In the genomic region with DNA sequence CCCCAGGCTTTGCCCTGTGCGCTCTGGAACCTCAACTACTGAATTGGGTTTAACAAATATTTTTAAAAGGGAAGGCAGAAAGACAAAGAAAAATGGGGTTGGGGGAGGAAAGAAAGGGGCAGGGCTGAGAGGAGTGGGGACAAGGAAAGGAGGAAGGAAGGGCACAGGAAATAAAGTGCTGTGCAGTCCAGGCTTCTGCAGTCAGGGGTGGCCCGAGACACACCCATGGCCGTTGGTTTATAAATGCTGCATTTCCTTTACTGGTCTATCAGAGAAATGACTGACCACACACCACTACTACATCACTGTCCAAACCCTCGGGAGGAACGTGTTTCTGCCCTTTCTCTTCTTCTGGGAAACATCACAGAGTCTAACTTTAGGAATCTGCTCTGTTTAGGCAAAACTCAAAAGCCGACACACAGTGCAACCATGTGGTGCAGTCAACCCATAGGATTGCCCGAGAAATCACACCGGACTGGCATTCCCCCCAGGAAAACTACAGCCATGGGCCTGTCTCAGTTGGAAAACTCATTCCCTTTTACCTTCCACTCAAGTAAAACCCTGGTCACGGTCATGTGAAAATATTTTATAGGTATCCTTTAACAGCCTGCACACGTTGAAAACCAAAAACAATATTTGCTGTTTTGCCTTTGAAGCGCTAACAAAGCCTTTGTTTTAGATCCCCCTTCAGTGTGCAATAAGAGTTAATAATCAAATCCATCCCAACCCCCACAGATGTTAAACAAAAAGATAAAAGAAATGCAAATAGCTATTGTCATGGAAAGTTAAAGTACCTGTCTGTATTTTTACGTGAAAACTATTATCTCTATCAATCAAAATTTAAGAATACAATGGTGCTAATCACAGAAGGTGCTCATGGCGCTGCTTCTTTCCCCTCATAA, we compare ENCODE assay signal across 8 mouse cellular contexts.
DNase-seq lines count a peak whose midpoint lies in the region; ATAC-seq and TF ChIP-seq lines count a peak whose summit lies in the region.

No protein-coding gene starts in this region.

- no peaks in the 10 kb centered on the region for H3K27me3 ChIP-seq in heart, embryonic 10.5 days (ENCODE audit: insufficient read depth, poor library complexity, severe bottlenecking)
- H3K27me3 ChIP-seq in thymus, adult 2 months (ENCODE audit: control insufficient read depth, insufficient read depth, low read length) = no peaks in the 10 kb centered on the region
- H3K27me3 ChIP-seq in lung, embryonic 16.5 days (ENCODE audit: control insufficient read depth, insufficient read depth, low read depth, low read length) = no peaks in the 10 kb centered on the region

- peak overlapping the region; percentile 29; the same call in 1 of the 2 replicates for H3K4me3 ChIP-seq in heart, embryonic 10.5 days
- H3K4me3 ChIP-seq in thymus, adult 2 months (ENCODE audit: control insufficient read depth, insufficient read depth, low read length) = peak overlapping the region; percentile 12; the same call in 1 of the 2 replicates
- H3K4me3 ChIP-seq in lung, embryonic 16.5 days (ENCODE audit: low read length) = peak overlapping the region; percentile 13; the same call in 1 of the 2 replicates

- intact Hi-C loops in heart, postnatal 10 days (cut with DNase I) = loop anchor here (5.0 to 10.0 kb wide), 2 partner anchors 292 to 740 kb away; no protein-coding TSS in a partner anchor
- intact Hi-C loops in left cerebral cortex, postnatal 4 days (cut with DNase I) = loop anchor here (10.0 kb wide), 1 partner anchor 1160 kb away; no protein-coding TSS in a partner anchor

- DNase-seq in heart, embryonic 10.5 days (ENCODE audit: low spot score) = no peak
- DNase-seq in heart, postnatal 10 days = no peak
- DNase-seq in thymus, adult 2 months = no peak
- no peak for DNase-seq in thymus, postnatal 4 days
- DNase-seq in left cerebral cortex, postnatal 4 days = no peak
- no peak for DNase-seq in kidney, postnatal 4 days
- DNase-seq in spleen, postnatal 4 days (ENCODE audit: low spot score in 2 of 2) = no peak

- peak overlapping the region; percentile 82; the same call in 1 of the 2 replicates for H3K27ac ChIP-seq in heart, embryonic 10.5 days
- peak overlapping the region; percentile 46 for H3K27ac ChIP-seq in thymus, adult 2 months (ENCODE audit: control insufficient read depth, insufficient read depth, low read length)
- H3K27ac ChIP-seq in lung, embryonic 16.5 days (ENCODE audit: low read length) = peak overlapping the region; percentile 44

- TF ChIP-seq CTCF in thymus, adult 2 months (IDR thresholded peaks at IDR 0.05; ENCODE audit: borderline replicate concordance, control insufficient read depth, extremely low read depth, insufficient read depth, low read length, poor library complexity) = no peak

- no peaks in the 10 kb centered on the region for H3K36me3 ChIP-seq in heart, embryonic 10.5 days
- no peaks in the 10 kb centered on the region for H3K36me3 ChIP-seq in thymus, adult 2 months (ENCODE audit: control insufficient read depth, insufficient read depth, low read length)
- no peaks in the 10 kb centered on the region for H3K36me3 ChIP-seq in lung, embryonic 16.5 days (ENCODE audit: control insufficient read depth, insufficient read depth, low read length)

- peak overlapping the region; percentile 44 for H3K4me2 ChIP-seq in lung, embryonic 16.5 days (ENCODE audit: low read depth, low read length)

- H3K9ac ChIP-seq in lung, embryonic 16.5 days (ENCODE audit: low read length) = no peak overlapping the region

- WGBS in heart, embryonic 10.5 days = 45% methylated on average over 13 of the region's 13 CpGs
- WGBS in thymus, adult 2 months = 18% methylated on average over 13 of the region's 13 CpGs
- WGBS in lung, embryonic 16.5 days = 28% methylated on average over 13 of the region's 13 CpGs

- ATAC-seq in lung, embryonic 16.5 days (ENCODE audit: low read depth) = 0 out of 2 replicates have a peak, but pooled peaks have one; percentile 32

- H3K9me3 ChIP-seq in heart, embryonic 10.5 days = no peaks in the 10 kb centered on the region
- no peaks in the 10 kb centered on the region for H3K9me3 ChIP-seq in lung, embryonic 16.5 days (ENCODE audit: control insufficient read depth, low read length)

- peaks cover 66% of the 10 kb centered on the region for H3K4me1 ChIP-seq in heart, embryonic 10.5 days
- H3K4me1 ChIP-seq in thymus, adult 2 months (replicated peaks; ENCODE audit: control insufficient read depth, insufficient read depth, low read length) = peaks cover 38% of the 10 kb centered on the region
- H3K4me1 ChIP-seq in lung, embryonic 16.5 days (replicated peaks; ENCODE audit: control insufficient read depth, insufficient read depth, low read length) = peaks cover 29% of the 10 kb centered on the region

- no peak for TF ChIP-seq POLR2A in thymus, adult 2 months (IDR thresholded peaks at IDR 0.05; ENCODE audit: control insufficient read depth, extremely low read depth, insufficient read depth, low read length, poor library complexity)
